Mouse (Mus musculus) G1E-ER4 (cell line): ENCODE results near the gene Lgals7. TPM values are rescaled to one million over a fixed set of nuclear protein-coding genes. Genes with fewer than 3 reads are reported as not detected.

Source experiments
- GATA1 ChIP-seq: IDR thresholded peaks from one replicate; pipeline ENCODE4 v1.8.0; 2012; ENCODE audit warnings: low read length, inconsistent platforms
- polyA plus RNA-seq: library from polyadenylated mRNA; stranded (reverse); fragments of >175 nt; gene quantifications from 2 replicates; pipeline ENCODE4 v1.2.3, GENCODE M21; 2012

The Lgals7 gene
- polyA plus RNA-seq, 1 experiment: 2.2 TPM

DNA sequence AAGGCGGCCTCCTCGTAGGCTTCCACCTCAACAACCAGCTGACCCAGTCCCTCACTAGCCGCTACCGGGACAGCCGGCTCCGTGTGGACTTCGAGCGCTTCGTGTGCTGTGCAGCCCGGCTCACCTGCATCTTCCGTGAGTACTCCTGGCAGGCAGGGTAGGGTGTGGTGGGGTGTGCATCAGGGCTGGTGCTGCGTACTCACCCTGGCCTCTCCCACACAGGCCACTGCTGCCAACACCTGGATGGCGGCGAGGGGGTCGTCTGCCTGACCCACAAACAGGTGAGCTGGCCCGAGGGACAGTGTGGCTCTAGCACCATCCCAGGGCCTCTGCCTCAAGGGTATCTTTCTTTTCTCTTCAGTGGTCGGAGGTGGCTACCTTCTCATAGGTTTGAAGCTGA, 28.9 kb downstream of the Lgals7 start:
- TF ChIP-seq GATA1: no peak

DNA sequence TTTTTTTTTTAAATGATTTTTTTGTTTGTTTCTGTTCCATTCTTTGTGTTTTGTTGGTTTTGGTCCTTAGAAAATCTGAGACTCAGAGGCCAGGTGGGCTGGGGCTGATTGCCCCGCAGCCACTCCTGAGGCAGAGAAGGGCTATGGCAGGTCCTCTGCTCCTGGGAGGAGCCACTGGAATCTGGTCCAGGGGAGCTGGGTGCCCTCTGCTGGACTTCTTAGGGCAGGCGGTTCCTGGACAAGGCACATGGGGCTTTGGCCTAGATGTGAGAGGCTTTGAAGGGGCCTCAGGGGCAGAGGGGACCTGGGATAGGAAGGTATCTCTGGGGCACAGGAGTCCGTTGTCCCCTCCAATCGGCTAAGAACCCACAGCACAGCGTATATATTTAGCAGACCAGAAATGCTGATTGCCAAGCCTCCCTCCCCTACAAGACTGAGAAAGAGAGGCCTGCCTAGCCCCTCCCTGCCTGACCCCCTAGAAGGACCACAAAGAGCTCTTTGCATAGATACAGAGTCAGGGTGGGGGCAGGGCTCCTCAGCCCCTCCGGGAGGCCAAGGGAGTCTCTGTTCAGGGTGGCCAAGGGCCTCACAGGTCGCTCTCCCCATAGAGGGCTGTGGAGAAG, 30.1 kb downstream of the Lgals7 start:
- TF ChIP-seq GATA1: no peak

DNA sequence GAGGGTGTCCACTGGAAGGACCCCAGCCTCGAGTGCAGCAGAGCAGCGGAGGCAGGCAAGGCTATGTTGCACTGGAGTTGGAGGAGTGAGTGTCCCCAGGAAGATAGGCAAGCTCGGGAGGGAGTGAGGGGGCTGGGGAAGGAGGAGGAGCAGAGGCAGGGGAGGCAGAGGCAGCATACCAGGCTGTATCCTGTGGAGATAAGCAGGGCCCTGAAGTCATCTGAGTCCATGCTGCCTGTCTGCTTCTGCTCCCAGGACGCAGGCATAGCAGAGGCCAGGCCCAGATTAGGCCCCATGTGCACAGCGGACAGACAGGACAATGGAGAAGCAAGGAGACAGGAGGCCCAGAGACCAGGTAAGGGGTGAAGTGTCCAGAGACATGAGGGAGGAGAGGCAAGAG, 31.3 kb downstream of the Lgals7 start:
- TF ChIP-seq GATA1: no peak

DNA sequence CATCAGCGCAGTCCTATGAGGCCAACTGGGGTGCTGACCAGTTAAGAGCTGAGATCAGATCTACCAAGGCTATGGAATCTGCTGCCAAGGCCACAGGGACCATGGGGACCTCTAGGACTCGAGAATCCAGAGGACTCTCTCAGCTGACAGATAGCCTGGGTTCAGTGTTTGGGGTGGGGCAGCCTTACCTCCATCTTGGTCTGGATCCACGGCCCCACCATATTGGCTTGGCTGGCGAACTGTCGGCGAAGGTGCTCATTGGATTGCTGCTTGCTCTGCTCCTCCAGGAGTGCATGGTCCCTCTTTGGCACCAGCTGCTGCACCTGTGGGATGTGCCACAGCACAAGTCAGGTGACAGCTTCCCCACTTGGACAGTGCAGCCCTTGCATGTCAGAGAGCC, 34.0 kb downstream of the Lgals7 start:
- no peak for TF ChIP-seq GATA1

- TF ChIP-seq GATA1: no peak
Observed at GRCm38 (mm10) chr7:28899972-28900371, 36.3 kb downstream of the Lgals7 start.

- TF ChIP-seq GATA1: no peak
Observed at GRCm38 (mm10) chr7:28901311-28902125, 37.9 kb downstream of the Lgals7 start.

DNA sequence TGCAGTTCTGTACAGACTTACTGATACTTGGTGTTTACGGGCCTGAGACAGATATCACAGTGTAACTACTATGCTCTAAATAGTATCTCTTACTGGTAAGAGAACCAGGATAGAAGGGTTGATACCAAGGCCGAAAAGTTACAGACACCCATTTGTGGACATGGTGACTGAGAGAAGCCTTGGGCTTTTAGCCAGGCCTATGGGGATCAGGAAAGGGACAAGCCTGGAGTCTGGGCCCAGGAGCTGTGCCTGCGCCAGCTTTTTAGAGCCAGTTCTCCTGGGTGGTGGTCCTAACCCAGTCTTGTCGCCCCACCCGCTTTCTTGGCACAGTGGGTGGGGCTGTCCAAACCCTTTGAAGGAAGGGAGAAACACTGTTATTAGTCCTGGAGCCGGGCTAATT, 38.5 kb downstream of the Lgals7 start:
- no peak for TF ChIP-seq GATA1

GRCm38 (mm10) chr7:28902809-28903208, 39.2 kb downstream of the Lgals7 start:
- TF ChIP-seq GATA1: no peak

GRCm38 (mm10) chr7:28903778-28904177, 40.1 kb downstream of the Lgals7 start:
- TF ChIP-seq GATA1: no peak

GRCm38 (mm10) chr7:28907195-28907594, 43.5 kb downstream of the Lgals7 start:
- TF ChIP-seq GATA1: no peak

- TF ChIP-seq GATA1: no peak
Observed at GRCm38 (mm10) chr7:28911632-28912031, 48.0 kb downstream of the Lgals7 start.

DNA sequence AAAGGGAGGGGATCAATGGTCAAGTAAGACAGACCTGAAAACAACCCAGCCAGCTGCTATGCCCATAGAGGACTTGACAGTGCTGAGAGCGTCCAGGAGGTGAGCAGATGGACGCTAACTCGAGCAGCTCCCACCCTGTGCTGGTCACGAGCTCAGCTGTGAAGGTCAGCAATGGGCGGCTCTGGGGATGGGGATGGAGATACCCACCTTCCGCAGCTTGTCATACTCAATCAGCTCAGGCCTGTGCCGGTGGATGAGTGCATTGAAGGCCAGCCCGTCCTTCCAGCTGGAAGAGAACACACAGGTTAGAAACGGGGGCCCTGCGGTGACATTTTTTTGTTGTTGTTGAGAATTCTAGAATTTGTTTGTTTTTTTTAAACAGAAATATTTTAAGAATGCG, 49.5 kb downstream of the Lgals7 start:
- TF ChIP-seq GATA1: no peak

Other genes with a start within 250 kb of the Lgals7 start
- gene Acp7, start 232.5 kb upstream of the Lgals7 start, polyA plus RNA-seq: not detected in 2 replicates
- gene Fbxo27, start 171.0 kb upstream of the Lgals7 start, polyA plus RNA-seq: not detected in 2 replicates
- gene Fbxo17, start 147.0 kb upstream of the Lgals7 start, polyA plus RNA-seq: not detected in 2 replicates
- gene Mrps12, start 122.0 kb upstream of the Lgals7 start, polyA plus RNA-seq: 367 and 514 TPM in 2 replicates
- 72.4 and 89.6 TPM in 2 replicates for gene Sars2, start 121.9 kb upstream of the Lgals7 start, polyA plus RNA-seq
- gene Ccer2, start 107.7 kb upstream of the Lgals7 start, polyA plus RNA-seq: 0.10 TPM in 1 of 2 replicates, not detected in the other
- 154 and 161 TPM in 2 replicates for gene Sirt2, start 97.1 kb upstream of the Lgals7 start, polyA plus RNA-seq
- gene Nfkbib, start 96.3 kb upstream of the Lgals7 start, polyA plus RNA-seq: 200 and 233 TPM in 2 replicates
- 0.52 and 0.89 TPM in 2 replicates for gene Rinl, start 74.9 kb upstream of the Lgals7 start, polyA plus RNA-seq
- gene Hnrnpl, start 55.3 kb upstream of the Lgals7 start, polyA plus RNA-seq: 691 and 837 TPM in 2 replicates
- 13.8 and 59.9 TPM in 2 replicates for gene Ech1, start 38.6 kb upstream of the Lgals7 start, polyA plus RNA-seq
- 0.26 and 0.70 TPM in 2 replicates for gene Lgals4, start 30.0 kb upstream of the Lgals7 start, polyA plus RNA-seq
- 0.03 and 0.04 TPM in 2 replicates for gene Capn12, start 17.6 kb downstream of the Lgals7 start, polyA plus RNA-seq
- gene Actn4, start 98.5 kb downstream of the Lgals7 start, polyA plus RNA-seq: 421 and 451 TPM in 2 replicates
- gene Eif3k, start 118.0 kb downstream of the Lgals7 start, polyA plus RNA-seq: 100 and 388 TPM in 2 replicates
- 90.7 and 110 TPM in 2 replicates for gene Map4k1, start 118.2 kb downstream of the Lgals7 start, polyA plus RNA-seq